Mouse (Mus musculus) intestine, embryonic 14.5 days (tissue): Measurements from ENCODE around the gene Pdgfc. TPM values are rescaled to one million over a fixed set of nuclear protein-coding genes. Genes with fewer than 3 reads are reported as not detected.

ENCODE experiments used
- ATAC-seq: fragments of 200-750 bp; cut with Nextera tagmentation; replicated peaks from 2 replicates; pipeline ENCODE4 v1.8.0; 2017; ENCODE audit warnings: low read depth, moderate number of reproducible peaks, moderate TSS enrichment, moderate library complexity; ENCODE audit not compliant: low FRiP score, low TSS enrichment
- DNase-seq: peaks from one replicate; pipeline ENCODE4 v3.0.0-alpha.2; 2018; ENCODE audit warnings: low spot score
- H3K27ac ChIP-seq: fragments of 300-500 bp; sonication (generic); 2 replicates; pipeline ENCODE4 v1.5.1; 2014; ENCODE audit warnings: low read depth, mild to moderate bottlenecking, control low read depth
- H3K27me3 ChIP-seq: fragments of 300-500 bp; sonication (generic); replicated peaks from 2 replicates; pipeline ENCODE4 v1.6.1; 2014; ENCODE audit warnings: low read length, control low read depth; ENCODE audit not compliant: control insufficient read depth, insufficient read depth
- H3K36me3 ChIP-seq: fragments of 300-500 bp; sonication (generic); 2 replicates; pipeline ENCODE4 v1.6.1; 2014; ENCODE audit warnings: low read length, control low read depth; ENCODE audit not compliant: control insufficient read depth, insufficient read depth
- H3K4me1 ChIP-seq: fragments of 300-500 bp; sonication (generic); replicated peaks from 2 replicates; pipeline ENCODE4 v1.6.1; 2014; ENCODE audit warnings: low read length, control low read depth, mixed read lengths; ENCODE audit not compliant: control insufficient read depth, insufficient read depth
- H3K4me2 ChIP-seq: fragments of 300-500 bp; sonication (generic); 2 replicates; pipeline ENCODE4 v1.6.1; 2014; ENCODE audit warnings: low read length
- H3K4me3 ChIP-seq: fragments of 300-500 bp; sonication (generic); 2 replicates; pipeline ENCODE4 v1.5.1; 2014; ENCODE audit warnings: low read depth, low read length, control low read depth, mixed read lengths
- H3K9ac ChIP-seq: fragments of 300-500 bp; sonication (generic); 2 replicates; pipeline ENCODE4 v1.6.1; 2014; ENCODE audit warnings: mild to moderate bottlenecking, low read length
- H3K9me3 ChIP-seq: fragments of 300-500 bp; sonication (generic); 2 replicates; pipeline ENCODE4 v1.6.1; 2016; ENCODE audit warnings: low read length, control low read depth; ENCODE audit not compliant: control insufficient read depth
- WGBS: fragments of 180-500 bp; shearing (Covaris S2); extraction: QIAGEN DNeasy Blood & Tissue Kit; methylation state at CpG from one replicate; pipeline ENCODE4 v1.1.7; 2014; 5-methylcytosine and 5-hydroxymethylcytosine counted together
- polyA plus RNA-seq: library from polyadenylated mRNA; unstranded; fragments of >200 nt; fragmentation: Nextera tagmentation; extraction: Ambion mirVana; gene quantifications from 2 replicates; pipeline ENCODE4 v1.2.1, GENCODE M21; 2014

Pdgfc gene
- polyA plus RNA-seq, 1 experiment from 2014 or later = 22.8 TPM

GRCm38 (mm10) chr3:81037312-81037859 lies 1.2 kb downstream of the Pdgfc start:
- peak overlapping the region; percentile 78 for H3K4me3 ChIP-seq
- peak overlapping the region; percentile 88 for H3K27ac ChIP-seq
- peak overlapping the region; percentile 83 for H3K4me2 ChIP-seq
- peak overlapping the region; percentile 78 for H3K9ac ChIP-seq
- no peaks in the 10 kb centered on the region; the same call in 1 of the 2 replicates for H3K4me1 ChIP-seq
- 0% methylated on average over 34 of the region's 34 CpGs for WGBS
- ATAC-seq = peak; percentile 26
- H3K9me3 ChIP-seq = no peaks in the 10 kb centered on the region
- DNase-seq = peak; percentile 86
- no peaks in the 10 kb centered on the region for H3K36me3 ChIP-seq
- H3K27me3 ChIP-seq = no peaks in the 10 kb centered on the region

- H3K36me3 ChIP-seq = no peaks in the 10 kb centered on the region
- H3K4me2 ChIP-seq = peak overlapping the region; percentile 83
- 33% methylated on average over 2 of the region's 2 CpGs for WGBS
- H3K4me3 ChIP-seq = peak overlapping the region; percentile 78
- ATAC-seq (no peak), DNase-seq (peak; percentile 70)
- no peaks in the 10 kb centered on the region for H3K27me3 ChIP-seq
- no peaks in the 10 kb centered on the region; the same call in 1 of the 2 replicates for H3K4me1 ChIP-seq
- H3K27ac ChIP-seq = no peak overlapping the region
- H3K9me3 ChIP-seq = no peaks in the 10 kb centered on the region
- H3K9ac ChIP-seq = no peak overlapping the region
Measured at GRCm38 (mm10) chr3:81039131-81039653, 3.0 kb downstream of the Pdgfc start.

- no peak for ATAC-seq
- Histone ChIP-seq H3K4me1 (peaks cover 26% of the 10 kb centered on the region), H3K36me3 (no peaks in the 10 kb centered on the region), H3K9me3 (no peaks in the 10 kb centered on the region), H3K4me3 (no peak overlapping the region), H3K9ac (no peak overlapping the region), H3K27ac (no peak overlapping the region), H3K4me2 (no peak overlapping the region), H3K27me3 (no peaks in the 10 kb centered on the region)
- WGBS = 74% methylated on average over 2 of the region's 2 CpGs
- DNase-seq = no peak
Measured at GRCm38 (mm10) chr3:81044653-81045343, 8.6 kb downstream of the Pdgfc start.

- no peaks in the 10 kb centered on the region for H3K9me3 ChIP-seq
- no peaks in the 10 kb centered on the region for H3K36me3 ChIP-seq
- H3K4me3 ChIP-seq = no peak overlapping the region
- ATAC-seq = no peak
- no peak overlapping the region for H3K27ac ChIP-seq
- no peak overlapping the region for H3K4me2 ChIP-seq
- no peak for DNase-seq
- 44% methylated on average over 5 of the region's 5 CpGs for WGBS
- peaks cover 26% of the 10 kb centered on the region for H3K4me1 ChIP-seq
- no peaks in the 10 kb centered on the region for H3K27me3 ChIP-seq
- H3K9ac ChIP-seq = no peak overlapping the region
Measured at GRCm38 (mm10) chr3:81045344-81046050, 9.3 kb downstream of the Pdgfc start.

- Histone ChIP-seq H3K9me3 (no peaks in the 10 kb centered on the region), H3K4me3 (no peak overlapping the region), H3K4me2 (no peak overlapping the region), H3K27ac (no peak overlapping the region), H3K36me3 (no peaks in the 10 kb centered on the region), H3K27me3 (no peaks in the 10 kb centered on the region), H3K4me1 (peaks cover 26% of the 10 kb centered on the region), H3K9ac (no peak overlapping the region)
- DNase-seq (no peak), ATAC-seq (no peak)
- 35% methylated on average over 10 of the region's 10 CpGs for WGBS
Measured at GRCm38 (mm10) chr3:81046652-81047607, 10.7 kb downstream of the Pdgfc start.

- no peak overlapping the region for H3K4me3 ChIP-seq
- no peak for ATAC-seq
- peaks cover 11% of the 10 kb centered on the region for H3K4me1 ChIP-seq
- no peaks in the 10 kb centered on the region for H3K27me3 ChIP-seq
- DNase-seq = no peak
- H3K36me3 ChIP-seq = no peaks in the 10 kb centered on the region
- H3K27ac ChIP-seq = no peak overlapping the region
- no peak overlapping the region for H3K4me2 ChIP-seq
- H3K9me3 ChIP-seq = no peaks in the 10 kb centered on the region
- H3K9ac ChIP-seq = no peak overlapping the region
Measured at GRCm38 (mm10) chr3:81051522-81051921, 15.3 kb downstream of the Pdgfc start.

GRCm38 (mm10) chr3:81052422-81052821 lies 16.2 kb downstream of the Pdgfc start:
- H3K4me3 ChIP-seq = no peak overlapping the region
- no peak for ATAC-seq
- DNase-seq = no peak
- H3K27me3 ChIP-seq = no peaks in the 10 kb centered on the region
- H3K36me3 ChIP-seq = no peaks in the 10 kb centered on the region
- H3K4me2 ChIP-seq = no peak overlapping the region
- no peak overlapping the region for H3K27ac ChIP-seq
- no peak overlapping the region for H3K9ac ChIP-seq
- H3K9me3 ChIP-seq = no peaks in the 10 kb centered on the region
- WGBS = 75% methylated on average over 6 of the region's 6 CpGs
- peaks cover 5% of the 10 kb centered on the region; the same call in 1 of the 2 replicates for H3K4me1 ChIP-seq

GRCm38 (mm10) chr3:81054074-81054473 lies 17.9 kb downstream of the Pdgfc start:
- Histone ChIP-seq H3K27me3 (no peaks in the 10 kb centered on the region), H3K9ac (no peak overlapping the region), H3K4me3 (no peak overlapping the region), H3K27ac (no peak overlapping the region), H3K4me1 (peaks cover 11% of the 10 kb centered on the region), H3K36me3 (no peaks in the 10 kb centered on the region), H3K4me2 (no peak overlapping the region), H3K9me3 (no peaks in the 10 kb centered on the region)
- DNase-seq (no peak), ATAC-seq (no peak)
